Mouse (Mus musculus) cerebellum, adult 11-12 months (tissue): ENCODE measurements around the gene Pipox.

Experiments used
- DNase-seq: peaks from one replicate; pipeline ENCODE4 v3.0.0; 2022

The Pipox gene

DNA sequence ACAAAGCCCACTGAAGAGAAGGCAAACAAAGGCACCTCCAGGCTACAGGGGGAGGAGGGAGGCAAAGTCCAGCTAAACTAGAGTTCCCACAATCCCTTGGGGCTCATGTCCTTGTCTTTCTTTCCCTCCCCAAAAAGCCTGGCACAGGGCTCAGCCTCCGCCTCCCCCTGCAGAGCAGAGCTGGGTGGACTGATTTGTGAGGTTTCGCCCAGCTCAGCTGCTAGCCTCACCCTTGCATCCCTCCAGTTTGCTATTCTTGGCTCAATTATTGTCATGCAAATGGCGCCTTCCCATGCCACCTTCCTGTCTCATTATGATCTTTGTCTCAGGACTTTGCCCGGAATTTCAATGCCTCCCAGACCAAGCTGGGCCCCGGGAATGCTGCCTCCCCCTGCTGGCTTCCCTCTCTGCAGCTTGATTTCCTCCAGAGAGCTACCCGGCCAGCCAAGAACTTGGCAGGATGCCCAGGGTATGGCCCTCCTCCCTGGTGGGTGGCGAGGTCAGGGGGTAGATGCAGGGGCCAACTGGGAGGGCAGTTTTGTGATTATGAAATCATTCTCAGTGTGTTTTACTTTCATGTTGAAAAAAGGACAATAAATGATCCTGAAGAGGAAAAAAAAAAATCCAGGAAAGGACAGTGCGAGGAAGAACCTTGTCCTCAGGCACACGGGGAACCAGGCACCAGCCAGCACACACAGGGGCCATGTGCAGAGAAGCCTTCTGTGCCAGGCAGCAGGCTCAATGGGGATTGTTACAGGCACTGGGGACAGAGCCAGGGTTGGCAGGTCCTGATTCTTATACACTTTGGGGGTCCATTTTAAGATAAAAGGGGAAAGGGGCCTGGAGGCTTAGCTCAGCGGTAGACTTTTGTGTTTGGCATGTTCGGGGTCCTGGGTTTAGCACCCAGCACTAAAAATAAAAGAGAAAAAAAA, at the start of gene Pipox:
TSS of gene Pipox (minus strand) at position 310 of the 932 bp plus-strand sequence.
- peak; percentile 91 for DNase-seq

DNA sequence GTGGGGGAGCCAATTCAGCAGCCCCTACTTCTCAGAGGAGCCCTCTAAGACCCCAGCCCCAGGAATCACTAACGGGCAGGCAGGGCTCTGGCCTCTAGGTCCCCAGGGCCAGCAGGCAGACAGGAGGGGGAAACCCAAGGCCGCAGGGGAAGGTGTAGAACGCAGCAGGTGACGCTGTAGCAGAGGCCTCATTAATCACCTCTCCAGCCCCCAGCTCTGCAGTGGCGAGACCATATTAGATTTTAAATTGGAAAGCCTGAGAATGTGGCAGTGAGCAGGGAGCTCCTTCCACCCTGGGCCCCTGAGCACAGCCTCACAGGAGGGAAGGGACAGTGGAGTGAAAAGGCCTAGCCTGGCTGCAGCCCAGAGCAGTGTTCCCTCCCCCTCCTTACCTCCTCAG, 48.3 kb upstream of the Pipox start:
- no peak for DNase-seq

DNA sequence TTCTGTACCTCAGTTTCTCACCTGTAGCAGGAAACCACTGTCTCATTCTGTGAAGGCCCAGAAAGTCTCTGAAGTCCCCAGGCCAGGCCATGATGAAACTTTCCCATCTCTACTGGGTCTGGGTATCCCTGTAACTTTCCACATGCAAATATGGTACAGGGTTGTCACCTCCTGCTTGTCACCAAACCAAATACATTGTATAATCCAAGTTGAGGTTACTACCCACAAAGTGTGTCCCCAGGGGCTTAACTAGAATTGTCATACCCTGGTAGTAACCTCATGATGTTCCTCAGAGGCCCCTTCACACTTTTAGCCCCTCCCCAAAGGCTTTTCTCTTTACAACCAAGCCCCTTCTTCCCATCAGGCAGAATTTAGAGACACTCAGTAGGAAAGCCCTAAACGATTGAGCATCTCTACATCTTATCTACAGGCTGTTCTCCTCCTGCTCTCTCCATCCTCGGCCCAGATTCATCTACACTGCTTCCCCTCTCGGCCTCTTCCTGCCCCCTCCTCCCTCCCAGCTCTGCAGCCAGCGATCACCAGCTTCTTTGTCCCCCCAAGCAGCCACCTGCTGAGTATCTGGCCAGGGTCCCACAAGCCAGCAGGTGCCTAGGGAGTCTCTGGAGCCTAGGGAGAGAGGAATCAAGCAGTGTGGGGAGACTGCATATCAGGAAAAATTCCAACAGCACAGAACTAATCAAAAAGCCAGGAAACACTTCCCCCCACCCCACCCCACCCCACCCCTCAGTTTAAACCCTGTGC, 43.9 kb upstream of the Pipox start:
- no peak for DNase-seq

DNA sequence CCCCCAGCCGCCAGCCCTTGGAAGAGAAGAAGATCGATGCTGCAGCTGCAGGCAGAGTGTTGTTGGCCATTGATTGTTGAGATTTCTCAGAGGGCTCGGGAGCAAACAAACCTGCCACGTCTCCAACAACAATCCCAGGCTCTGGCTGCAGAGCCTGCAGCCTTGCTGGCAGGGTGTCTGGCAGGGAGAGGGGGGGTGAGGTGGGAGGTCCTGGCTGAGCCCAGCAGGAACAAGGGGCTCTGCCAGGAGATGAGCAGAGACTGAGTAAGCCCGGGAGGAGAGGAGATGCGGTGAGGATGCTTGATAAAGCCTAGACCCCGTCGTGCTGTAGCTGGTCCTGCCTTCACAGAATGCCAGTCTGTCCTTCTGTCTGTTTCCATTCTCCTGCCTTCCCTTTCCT, 43.0 kb upstream of the Pipox start:
- DNase-seq = peak; percentile 67

DNA sequence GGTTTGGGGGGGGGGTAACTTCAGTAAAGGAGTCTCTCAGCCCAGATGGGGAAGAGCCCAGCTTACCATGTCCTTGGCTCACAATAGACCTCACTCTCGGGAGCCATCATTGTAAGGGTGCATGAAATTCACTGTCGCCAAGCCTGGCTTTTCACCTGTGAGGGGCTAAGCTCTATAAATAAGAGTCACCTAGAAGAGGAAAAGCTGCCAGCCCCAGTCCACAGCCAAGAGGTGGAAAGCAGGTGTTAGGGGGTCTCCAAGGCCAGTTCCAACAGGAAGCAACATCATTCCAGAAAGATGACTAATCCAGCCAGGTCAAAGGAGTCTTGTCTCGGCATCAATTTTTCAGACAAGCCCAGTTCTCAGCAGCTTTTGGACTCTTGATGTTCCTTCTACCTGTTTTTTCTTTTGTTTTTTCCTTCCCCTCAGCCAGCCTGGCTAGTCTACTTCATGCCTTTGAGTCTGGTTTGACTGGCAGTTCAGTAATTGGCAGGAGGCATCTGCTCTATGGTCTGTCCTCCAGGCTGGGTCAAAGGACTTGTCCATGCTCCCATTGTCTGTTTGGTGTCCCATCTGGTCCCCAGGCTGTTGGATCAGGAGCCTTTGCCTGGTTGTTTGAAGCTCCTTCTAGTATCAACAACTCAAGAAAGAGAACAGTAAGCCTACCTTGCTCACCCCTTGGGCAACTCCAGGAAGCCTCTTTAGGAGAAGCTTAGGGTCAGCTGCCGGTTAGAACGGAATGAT, 40.8 kb upstream of the Pipox start:
- peak; percentile 79 for DNase-seq

DNA sequence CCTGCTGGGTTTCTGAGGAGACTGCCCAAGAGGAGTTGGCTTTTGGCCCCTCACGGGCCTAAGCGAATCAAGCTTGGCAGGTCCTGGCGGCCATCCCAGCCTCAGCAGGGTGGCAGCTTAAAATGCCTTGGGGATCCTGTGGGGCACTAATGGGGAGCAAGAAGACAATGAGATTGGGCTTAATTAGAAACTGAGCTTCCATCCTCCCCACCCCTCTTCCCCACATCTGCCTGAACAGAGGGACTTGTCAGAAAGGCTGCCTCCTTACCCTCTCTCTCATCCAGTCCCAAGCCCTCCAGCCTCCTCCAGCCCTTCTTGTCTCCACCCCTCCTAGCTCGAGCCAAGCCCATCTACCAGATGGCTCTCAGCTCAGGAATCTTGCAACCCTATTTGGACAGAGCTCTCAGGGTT, 40.2 kb upstream of the Pipox start:
- DNase-seq = peak; percentile 82

DNA sequence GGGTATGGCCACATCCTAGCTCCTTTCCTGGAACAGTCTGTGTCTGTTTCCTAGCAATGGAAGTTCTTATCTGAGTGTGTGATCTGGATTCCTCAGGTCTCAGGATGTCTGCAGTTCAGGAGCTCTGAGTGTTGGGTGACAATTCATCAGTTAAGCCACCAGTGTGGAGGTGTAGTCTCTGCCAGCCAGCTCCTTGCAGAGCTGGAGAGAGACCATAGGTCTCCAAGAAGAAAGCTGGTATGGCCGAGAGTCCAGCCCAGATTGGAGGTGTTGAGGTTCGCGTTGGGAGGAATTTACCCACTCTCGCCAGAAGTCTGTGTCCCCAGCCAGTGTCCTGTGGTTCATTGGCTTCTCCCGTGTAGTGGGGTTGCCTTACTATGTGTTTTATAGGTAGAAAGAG, 38.7 kb upstream of the Pipox start:
- DNase-seq = no peak

DNA sequence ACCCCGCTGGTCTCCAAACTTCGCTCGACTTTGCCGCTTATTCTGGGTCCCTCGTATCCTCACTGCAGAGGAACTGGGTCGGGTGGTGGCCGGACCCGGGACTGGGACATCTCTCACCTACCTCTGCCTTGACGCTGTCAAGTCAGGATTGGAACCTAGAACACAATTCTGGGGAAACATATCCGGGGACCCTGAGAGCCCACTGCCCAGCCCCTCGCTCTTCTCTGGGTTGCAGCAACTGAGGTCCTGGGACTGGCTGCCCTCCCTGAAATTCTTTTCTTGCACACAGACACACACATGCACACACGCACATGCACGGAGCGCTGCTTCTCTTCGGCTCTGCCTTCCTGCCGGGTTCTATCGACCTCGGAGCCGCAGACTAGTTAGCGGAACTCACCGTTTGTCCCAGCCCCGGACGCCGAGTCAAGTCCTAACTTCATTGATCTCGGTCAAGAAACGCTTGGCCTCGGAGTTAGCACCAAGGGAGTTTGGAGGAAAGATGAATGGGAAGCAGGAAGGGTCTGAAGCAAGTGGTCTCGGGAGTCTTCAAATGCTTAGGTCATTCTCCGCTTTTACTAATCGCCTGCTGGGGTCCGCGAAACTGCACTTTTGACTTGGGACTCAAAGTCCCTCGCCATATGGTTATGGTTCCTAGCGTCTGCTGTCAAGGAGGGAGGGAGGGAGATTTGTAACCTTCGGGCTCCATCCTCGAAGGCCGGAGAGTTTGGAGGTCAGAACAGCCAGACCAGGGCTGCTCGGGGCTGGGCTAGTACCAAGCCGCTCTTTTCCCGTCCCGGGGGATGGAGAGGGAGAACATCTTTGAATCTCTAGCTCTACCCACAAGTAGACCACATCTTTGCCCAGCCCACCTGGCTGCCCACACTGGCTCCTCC, 37.9 kb upstream of the Pipox start:
- DNase-seq = no peak

DNA sequence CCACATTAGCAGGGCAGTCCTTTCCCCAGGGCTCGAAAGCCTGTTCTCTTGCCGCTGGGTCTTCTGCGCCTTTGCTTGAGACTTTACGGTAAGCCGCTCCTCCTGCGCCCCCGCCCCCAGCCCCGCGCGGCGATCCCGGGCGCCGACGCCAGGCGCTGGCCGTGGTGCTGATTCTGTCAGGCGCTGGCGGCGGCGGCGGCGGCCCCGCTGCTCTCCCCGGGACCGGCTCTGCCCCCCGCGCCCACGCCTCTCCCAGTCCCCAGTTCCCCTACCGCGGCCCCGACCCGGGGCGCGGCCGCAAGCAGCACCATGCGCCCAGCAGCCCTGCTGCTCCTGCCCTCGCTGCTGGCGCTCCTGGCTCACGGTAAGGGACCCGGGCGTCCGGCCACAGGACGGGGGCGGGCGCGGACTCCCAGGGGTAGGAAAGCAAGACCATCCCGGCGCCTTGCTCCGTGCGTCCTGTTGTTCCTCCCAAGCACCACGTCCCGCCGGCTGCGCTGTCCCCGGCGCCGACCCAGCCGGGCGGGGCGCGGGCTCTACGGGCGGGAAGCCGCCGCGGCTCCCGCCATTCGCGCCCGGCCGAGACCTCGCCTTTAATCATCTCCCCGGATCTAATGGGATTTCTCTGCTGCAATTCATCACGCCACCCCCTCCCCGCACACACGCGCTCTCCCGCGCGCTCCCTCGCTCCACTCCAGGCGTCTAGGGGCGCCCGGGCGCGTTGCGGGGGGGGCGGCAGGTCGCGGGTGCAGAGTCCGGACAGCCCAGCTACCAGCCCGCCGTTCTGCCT, 37.0 kb upstream of the Pipox start, which contains the start of gene Sez6:
TSS of gene Sez6 (plus strand) at position 50 of the 790 bp plus-strand sequence.
- peak; percentile 81 for DNase-seq

DNA sequence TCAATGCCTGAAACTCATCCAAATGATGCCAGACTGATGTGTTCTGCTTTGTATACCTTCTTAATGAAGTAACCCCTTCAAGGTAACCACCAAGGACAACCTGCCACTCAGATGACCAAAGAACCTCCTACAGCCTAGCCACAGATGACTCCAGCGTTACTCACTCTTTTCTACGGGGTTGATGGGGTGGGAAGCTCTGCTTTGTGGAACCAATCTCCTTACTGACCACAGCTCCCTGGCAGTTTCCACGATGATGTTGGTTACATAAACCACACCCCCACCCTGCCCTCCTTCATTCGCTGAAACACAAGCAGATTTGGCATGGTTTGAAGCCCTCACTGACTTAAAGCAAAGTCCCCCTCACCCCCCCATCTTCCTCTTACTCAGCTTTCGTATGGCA, 33.9 kb upstream of the Pipox start:
- DNase-seq = no peak

DNA sequence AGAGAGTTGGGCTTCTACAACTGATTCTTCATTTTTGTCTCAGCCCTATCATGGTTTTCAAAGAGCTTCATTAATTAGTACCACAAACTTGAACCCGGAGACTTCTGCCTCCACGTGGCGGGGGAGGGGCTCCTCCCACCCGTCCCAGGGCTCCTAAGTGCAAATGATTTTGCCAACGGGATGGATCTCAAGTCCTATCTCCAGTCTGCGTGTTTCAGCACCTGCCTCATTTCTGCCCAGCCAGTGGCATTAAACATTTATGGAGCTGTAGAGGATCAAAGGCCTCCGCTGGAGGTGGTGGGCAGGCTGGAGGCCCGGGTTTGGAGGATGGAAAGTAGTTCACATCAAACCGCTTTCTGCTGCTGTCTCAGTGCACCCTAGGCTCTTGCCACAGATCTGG, 32.8 kb upstream of the Pipox start:
- no peak for DNase-seq

DNA sequence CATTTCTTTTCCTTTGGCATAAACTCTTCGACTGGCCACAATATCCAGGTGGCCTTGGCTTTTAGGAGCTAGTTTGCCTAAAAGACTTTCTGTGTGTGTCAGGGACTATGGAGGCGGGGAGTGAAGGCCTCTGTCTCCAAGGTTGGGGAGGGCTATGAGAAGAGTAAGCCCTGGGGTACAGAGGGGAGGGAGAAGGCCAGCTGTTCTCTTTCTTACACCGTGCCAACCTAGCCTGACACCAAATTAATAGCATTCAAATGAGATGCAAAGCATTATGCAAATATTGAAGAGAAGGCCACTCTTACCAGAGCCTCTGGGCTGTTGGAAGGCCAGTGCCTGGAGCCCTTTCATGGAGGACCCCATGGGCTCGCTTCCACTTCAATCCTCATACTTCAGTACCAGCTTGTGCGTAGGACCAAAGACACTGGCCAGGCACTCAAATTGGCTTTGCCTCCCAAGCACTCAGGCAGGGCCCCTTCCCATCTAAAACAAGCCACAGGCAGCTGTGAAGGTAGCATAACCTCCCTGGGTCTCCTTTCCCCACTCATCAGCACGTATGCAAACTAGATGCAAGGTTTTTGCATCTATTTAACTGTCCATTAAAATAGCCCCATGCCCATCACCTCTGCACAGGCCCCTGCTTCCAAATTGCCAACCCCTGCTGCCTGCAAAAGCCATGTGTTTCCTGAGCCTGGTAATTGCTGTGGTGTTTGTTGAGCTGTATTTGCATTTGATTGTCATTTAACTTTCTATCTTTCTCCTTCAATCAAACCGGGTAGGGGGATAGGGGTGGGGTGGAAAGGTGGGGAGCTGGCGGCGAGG, 32.2 kb upstream of the Pipox start:
- DNase-seq = no peak

DNA sequence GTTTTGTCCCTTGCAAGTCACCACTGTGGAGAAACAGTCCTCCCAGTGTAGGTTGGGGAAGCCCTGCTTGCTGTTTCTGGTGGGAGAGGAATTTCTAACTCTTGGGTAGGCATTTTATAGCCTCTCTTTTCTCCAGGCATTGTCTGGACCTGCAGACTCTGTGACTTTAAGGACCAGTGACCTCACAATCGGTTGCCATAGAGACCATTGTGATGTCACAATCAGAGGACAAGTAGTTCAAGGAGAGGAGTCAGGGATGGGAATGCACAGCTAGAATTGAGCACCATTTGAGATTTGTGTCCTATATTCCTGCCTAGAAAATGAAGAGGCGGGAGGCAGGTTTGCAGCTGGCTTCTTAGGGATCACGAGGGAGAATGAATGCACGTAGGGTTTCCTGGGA, 29.4 kb upstream of the Pipox start:
- no peak for DNase-seq

DNA sequence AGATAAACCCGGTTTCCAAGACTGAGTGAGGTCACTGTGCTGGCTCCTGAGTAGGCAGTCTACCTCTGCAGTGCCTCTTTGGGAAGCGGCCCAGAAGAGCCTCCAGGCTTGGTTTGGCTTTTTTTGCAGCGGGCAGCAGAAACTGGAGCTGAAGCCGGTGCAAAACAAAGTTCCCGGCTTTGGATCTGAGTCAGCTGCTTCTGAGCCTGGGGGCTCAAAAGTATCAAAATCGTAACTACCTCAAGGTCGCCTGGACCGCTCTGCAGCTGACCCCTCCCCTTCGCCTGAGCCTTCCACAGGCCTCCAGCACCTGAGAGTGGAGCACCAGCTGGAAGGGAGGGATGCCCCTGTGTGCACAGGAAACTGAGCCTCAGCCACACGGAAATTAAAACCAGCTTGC, 23.3 kb upstream of the Pipox start:
- peak; percentile 68 for DNase-seq

DNA sequence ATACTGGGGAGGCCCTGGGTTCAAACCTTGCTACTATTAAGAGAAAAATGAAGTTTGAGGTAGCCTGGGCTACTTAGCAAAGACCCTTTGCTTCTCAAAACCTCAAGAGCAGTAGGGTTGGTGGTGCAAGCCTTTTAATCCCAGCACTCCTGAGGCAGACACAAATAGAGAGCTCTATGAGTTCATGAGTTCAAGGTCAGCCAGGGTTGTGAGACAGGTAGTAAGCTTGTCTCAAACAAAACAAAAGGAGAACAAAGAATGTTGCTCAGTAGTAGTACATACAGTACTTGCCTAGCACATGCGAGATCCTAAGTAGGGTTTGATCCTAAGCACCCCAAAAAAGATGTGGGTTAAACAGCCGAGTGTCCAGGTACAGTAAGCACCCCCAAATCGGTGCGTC, 22.8 kb upstream of the Pipox start:
- DNase-seq = no peak

DNA sequence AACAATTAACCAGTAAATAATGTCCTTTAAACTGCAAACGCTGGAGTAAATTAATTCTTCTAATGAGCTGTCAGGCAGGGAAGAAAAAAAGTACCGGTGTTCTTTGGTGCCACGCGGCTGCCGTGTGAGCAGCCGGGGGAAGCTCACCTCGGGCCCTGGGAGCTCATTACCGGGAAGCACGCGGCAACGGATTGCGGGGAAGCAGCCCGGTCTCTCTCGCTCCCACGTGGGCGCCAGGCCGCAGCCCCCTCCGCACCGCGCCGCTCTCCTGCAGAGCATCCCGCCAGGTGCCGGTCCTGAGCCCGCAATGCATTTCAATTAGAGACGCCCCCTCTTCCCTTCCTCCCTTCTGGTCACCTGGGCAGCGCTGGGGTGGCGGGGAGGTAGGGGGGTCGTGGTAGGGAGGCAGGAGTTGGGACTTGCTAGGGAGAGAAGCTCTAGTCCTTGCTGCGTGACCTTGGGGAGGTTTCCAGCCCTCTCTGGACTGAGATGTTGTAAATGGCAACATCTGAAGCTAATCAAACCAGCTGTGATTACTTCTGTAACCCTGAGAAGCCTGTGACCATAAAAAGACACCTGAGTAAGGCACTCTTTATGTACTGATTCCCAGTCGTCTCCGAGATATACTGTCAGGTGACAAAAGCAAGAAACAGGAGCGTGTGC, 20.8 kb upstream of the Pipox start:
- no peak for DNase-seq

DNA sequence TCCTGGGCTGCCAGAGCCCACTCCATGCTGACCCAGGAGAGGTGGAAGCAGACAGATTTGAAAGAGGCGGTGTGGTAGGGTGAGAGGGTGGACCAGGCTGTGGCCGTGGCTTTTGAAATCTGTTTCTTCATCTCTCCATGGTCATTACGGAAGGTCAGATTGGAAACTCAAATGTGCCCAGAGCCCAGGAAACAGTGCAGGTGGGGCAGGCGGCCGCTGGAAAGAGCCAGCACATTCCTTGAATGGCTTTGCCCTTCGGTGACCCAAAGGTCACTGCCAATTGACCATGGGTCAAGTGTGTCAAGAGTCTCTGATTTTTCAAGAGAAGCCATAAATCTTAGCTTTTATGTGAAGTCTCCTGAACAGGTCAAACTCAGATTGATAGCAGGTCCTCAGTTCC, 19.6 kb upstream of the Pipox start:
- DNase-seq = no peak

DNA sequence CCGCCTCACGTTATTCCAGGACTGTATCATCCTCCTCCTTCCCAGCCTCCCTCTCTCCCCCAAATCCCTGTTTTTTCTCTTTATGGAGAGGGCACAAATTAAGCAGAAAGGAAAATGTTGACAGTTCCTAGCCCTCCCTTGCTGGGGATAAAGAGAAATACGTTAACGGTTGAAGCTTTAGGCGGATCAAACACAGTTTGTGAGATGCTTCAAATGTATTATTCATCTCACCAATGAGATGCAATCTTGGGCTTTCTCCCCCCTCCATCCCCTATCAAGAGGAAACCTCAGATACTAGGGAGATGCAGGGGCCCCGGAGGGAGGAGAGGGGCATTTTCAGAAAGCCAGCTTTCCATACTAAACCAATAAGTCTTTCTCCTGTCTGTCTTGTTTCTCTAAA, 15.9 kb upstream of the Pipox start:
- DNase-seq = no peak

DNA sequence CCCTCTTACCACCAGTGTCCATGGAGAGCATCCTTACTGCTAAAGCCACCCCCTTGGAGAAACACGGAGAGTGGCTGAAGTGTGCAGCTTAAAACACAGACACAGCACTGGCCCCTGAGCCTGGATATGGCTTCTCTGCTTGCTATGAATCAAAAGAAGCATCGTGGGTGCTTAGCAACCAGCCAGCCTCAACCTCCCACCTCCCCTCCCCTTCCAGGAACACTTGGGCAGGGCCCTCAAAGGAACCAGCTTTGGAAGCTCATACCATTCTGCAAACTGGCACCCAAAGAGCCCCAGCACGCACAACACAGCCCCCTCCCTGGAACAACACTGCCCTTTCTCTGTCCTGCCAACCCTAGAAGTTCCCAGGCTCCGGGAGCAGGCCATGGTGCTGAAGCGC, 15.5 kb upstream of the Pipox start:
- no peak for DNase-seq

DNA sequence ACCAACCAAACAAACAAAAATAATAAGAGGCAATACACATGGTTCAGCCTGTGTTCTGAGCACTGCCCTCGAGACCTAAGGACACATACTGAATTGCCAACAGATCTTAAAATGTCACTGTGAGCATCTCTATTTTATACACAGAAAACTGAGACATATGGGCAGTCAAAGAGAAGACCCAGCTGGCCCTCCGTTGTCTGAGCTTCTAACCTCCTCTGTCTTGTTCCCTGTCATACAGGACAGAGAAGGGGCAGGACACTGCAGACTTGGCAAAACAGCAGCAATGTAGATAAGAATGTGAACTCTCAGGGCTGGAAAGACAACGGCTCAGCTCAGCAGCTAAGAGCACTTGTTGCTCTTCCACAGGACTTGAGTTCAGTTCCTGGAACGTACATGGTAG, 14.6 kb upstream of the Pipox start:
- no peak for DNase-seq
